Mouse (Mus musculus): ENCODE measurements around the gene Rabl6. TPM values are rescaled to one million over a fixed set of nuclear protein-coding genes. Genes with fewer than 3 reads are reported as not detected.

The Rabl6 gene
- 29.2 and 42.8 TPM in 2 replicates for polyA plus RNA-seq (2012; ENCODE audit: insufficient read depth, insufficient read length, missing spikeins)

GRCm38 (mm10) chr2:25607761-25608622 lies at the start of gene Rabl6:
Gene Rabl6 (minus strand): TSS chr2:25608521.
- H3K4me1 ChIP-seq (ENCODE audit: control insufficient read depth, insufficient read depth, insufficient read length, low read length), result 0 out of 2 replicates have a peak, but pooled peaks cover 3% of the 10 kb centered on the region
- H3K27ac ChIP-seq (replicated peaks; ENCODE audit: low read depth, low read length), result peak within 1 kb of the TSS; percentile 56
- peak within 1 kb of the TSS; percentile 89 for H3K4me3 ChIP-seq (ENCODE audit: insufficient read depth, low read depth, low read length)

GRCm38 (mm10) chr2:25657652-25658051 lies 49.3 kb upstream of the Rabl6 start, which contains the start of gene Lcn5:
Gene Lcn5 (plus strand): TSS chr2:25657952.
- Histone ChIP-seq H3K27ac (replicated peaks; ENCODE audit: low read depth, low read length) (no peak within 1 kb of the TSS), H3K4me1 (ENCODE audit: control insufficient read depth, insufficient read depth, insufficient read length, low read length) (no peaks in the 10 kb centered on the region), H3K4me3 (ENCODE audit: insufficient read depth, low read depth, low read length) (no peak within 1 kb of the TSS)

GRCm38 (mm10) chr2:25657246-25657645 lies 48.9 kb upstream of the Rabl6 start:
- Histone ChIP-seq H3K27ac (replicated peaks; ENCODE audit: low read depth, low read length) (no peak overlapping the region), H3K4me3 (ENCODE audit: insufficient read depth, low read depth, low read length) (no peak overlapping the region), H3K4me1 (ENCODE audit: control insufficient read depth, insufficient read depth, insufficient read length, low read length) (no peaks in the 10 kb centered on the region)

- no peak overlapping the region for H3K27ac ChIP-seq (replicated peaks; ENCODE audit: low read depth, low read length)
- no peak overlapping the region for H3K4me3 ChIP-seq (ENCODE audit: insufficient read depth, low read depth, low read length)
- H3K4me1 ChIP-seq (ENCODE audit: control insufficient read depth, insufficient read depth, insufficient read length, low read length), result no peaks in the 10 kb centered on the region
Observed at GRCm38 (mm10) chr2:25656691-25657090, 48.4 kb upstream of the Rabl6 start.

GRCm38 (mm10) chr2:25654502-25654901 lies 46.2 kb upstream of the Rabl6 start:
- H3K4me3 ChIP-seq (ENCODE audit: insufficient read depth, low read depth, low read length), result no peak overlapping the region
- no peaks in the 10 kb centered on the region for H3K4me1 ChIP-seq (ENCODE audit: control insufficient read depth, insufficient read depth, insufficient read length, low read length)
- no peak overlapping the region for H3K27ac ChIP-seq (replicated peaks; ENCODE audit: low read depth, low read length)

- Histone ChIP-seq H3K27ac (replicated peaks; ENCODE audit: low read depth, low read length) (no peak within 1 kb of the TSS), H3K4me1 (ENCODE audit: control insufficient read depth, insufficient read depth, insufficient read length, low read length) (no peaks in the 10 kb centered on the region), H3K4me3 (ENCODE audit: insufficient read depth, low read depth, low read length) (no peak within 1 kb of the TSS)
Observed at GRCm38 (mm10) chr2:25652902-25653301, 44.6 kb upstream of the Rabl6 start, which contains the start of gene Lcn8. Gene Lcn8 (plus strand): TSS chr2:25653120.

- H3K27ac ChIP-seq (replicated peaks; ENCODE audit: low read depth, low read length), result no peak overlapping the region
- H3K4me1 ChIP-seq (ENCODE audit: control insufficient read depth, insufficient read depth, insufficient read length, low read length), result no peaks in the 10 kb centered on the region
- H3K4me3 ChIP-seq (ENCODE audit: insufficient read depth, low read depth, low read length), result no peak overlapping the region
Observed at GRCm38 (mm10) chr2:25639890-25640289, 31.6 kb upstream of the Rabl6 start.

- no peak overlapping the region for H3K27ac ChIP-seq (replicated peaks; ENCODE audit: low read depth, low read length)
- no peaks in the 10 kb centered on the region for H3K4me1 ChIP-seq (ENCODE audit: control insufficient read depth, insufficient read depth, insufficient read length, low read length)
- H3K4me3 ChIP-seq (ENCODE audit: insufficient read depth, low read depth, low read length), result no peak overlapping the region
Observed at GRCm38 (mm10) chr2:25634046-25634445, 25.7 kb upstream of the Rabl6 start.

GRCm38 (mm10) chr2:25633616-25634015 lies 25.3 kb upstream of the Rabl6 start:
- Histone ChIP-seq H3K27ac (replicated peaks; ENCODE audit: low read depth, low read length) (no peak overlapping the region), H3K4me3 (ENCODE audit: insufficient read depth, low read depth, low read length) (no peak overlapping the region), H3K4me1 (ENCODE audit: control insufficient read depth, insufficient read depth, insufficient read length, low read length) (no peaks in the 10 kb centered on the region)

GRCm38 (mm10) chr2:25628738-25629137 lies 20.4 kb upstream of the Rabl6 start:
- Histone ChIP-seq H3K27ac (replicated peaks; ENCODE audit: low read depth, low read length) (no peak overlapping the region), H3K4me1 (ENCODE audit: control insufficient read depth, insufficient read depth, insufficient read length, low read length) (no peaks in the 10 kb centered on the region), H3K4me3 (ENCODE audit: insufficient read depth, low read depth, low read length) (no peak overlapping the region)

- Histone ChIP-seq H3K27ac (replicated peaks; ENCODE audit: low read depth, low read length) (no peak within 1 kb of the TSS), H3K4me3 (ENCODE audit: insufficient read depth, low read depth, low read length) (no peak within 1 kb of the TSS), H3K4me1 (ENCODE audit: control insufficient read depth, insufficient read depth, insufficient read length, low read length) (no peaks in the 10 kb centered on the region)
Observed at GRCm38 (mm10) chr2:25627811-25628210, 19.5 kb upstream of the Rabl6 start, which contains the start of gene Fcna. Gene Fcna (minus strand): TSS chr2:25628030.

GRCm38 (mm10) chr2:25625986-25626385 lies 17.7 kb upstream of the Rabl6 start:
- no peak overlapping the region for H3K4me3 ChIP-seq (ENCODE audit: insufficient read depth, low read depth, low read length)
- H3K27ac ChIP-seq (replicated peaks; ENCODE audit: low read depth, low read length), result no peak overlapping the region
- no peaks in the 10 kb centered on the region for H3K4me1 ChIP-seq (ENCODE audit: control insufficient read depth, insufficient read depth, insufficient read length, low read length)

- Histone ChIP-seq H3K27ac (replicated peaks; ENCODE audit: low read depth, low read length) (peak within 1 kb of the TSS; percentile 64; the same call in 1 of the 2 replicates), H3K4me3 (ENCODE audit: insufficient read depth, low read depth, low read length) (peak within 1 kb of the TSS; percentile 78), H3K4me1 (ENCODE audit: control insufficient read depth, insufficient read depth, insufficient read length, low read length) (no peaks in the 10 kb centered on the region)
Observed at GRCm38 (mm10) chr2:25621229-25622200, 13.2 kb upstream of the Rabl6 start, which contains the start of gene Tmem141. Gene Tmem141 (minus strand): TSS chr2:25622005.

- no peaks in the 10 kb centered on the region for H3K4me1 ChIP-seq (ENCODE audit: control insufficient read depth, insufficient read depth, insufficient read length, low read length)
- no peak overlapping the region for H3K27ac ChIP-seq (replicated peaks; ENCODE audit: low read depth, low read length)
- H3K4me3 ChIP-seq (ENCODE audit: insufficient read depth, low read depth, low read length), result no peak overlapping the region
Observed at GRCm38 (mm10) chr2:25620852-25621228, 12.5 kb upstream of the Rabl6 start.

- no peak overlapping the region for H3K27ac ChIP-seq (replicated peaks; ENCODE audit: low read depth, low read length)
- H3K4me3 ChIP-seq (ENCODE audit: insufficient read depth, low read depth, low read length), result no peak overlapping the region
- no peaks in the 10 kb centered on the region for H3K4me1 ChIP-seq (ENCODE audit: control insufficient read depth, insufficient read depth, insufficient read length, low read length)
Observed at GRCm38 (mm10) chr2:25620386-25620785, 12.1 kb upstream of the Rabl6 start.
